Mouse (Mus musculus) liver, adult 2 months (tissue): Measurements from ENCODE around the gene Dlgap1. TPM values are rescaled to one million over a fixed set of nuclear protein-coding genes. Genes with fewer than 3 reads are reported as not detected.

Experiments used
- DNase-seq: peaks from one replicate; pipeline ENCODE4 v3.0.0-alpha.2; 2011; ENCODE audit warnings: low read depth, low spot score; ENCODE audit errors: extremely low read depth
- H3K27ac ChIP-seq: fragments of 200-500 bp; replicated peaks from 2 replicates; pipeline ENCODE4 v1.5.1; 2012; ENCODE audit warnings: low read depth, mild to moderate bottlenecking, control low read depth, inconsistent platforms, low read length; ENCODE audit not compliant: insufficient read depth
- H3K27me3 ChIP-seq: fragments of 200-500 bp; 2 replicates; pipeline ENCODE4 v1.6.1; 2012; ENCODE audit warnings: mild to moderate bottlenecking, moderate library complexity, low read length, inconsistent platforms; ENCODE audit not compliant: control insufficient read depth, insufficient read depth
- H3K36me3 ChIP-seq: fragments of 200-500 bp; 2 replicates; pipeline ENCODE4 v1.6.1; 2012; ENCODE audit warnings: low read length, inconsistent platforms; ENCODE audit not compliant: control insufficient read depth, insufficient read depth
- H3K4me1 ChIP-seq: fragments of 200-500 bp; 2 replicates; pipeline ENCODE4 v1.6.1; 2011; ENCODE audit warnings: low read length; ENCODE audit not compliant: control insufficient read depth, insufficient read depth
- H3K4me3 ChIP-seq: fragments of 200-500 bp; 2 replicates; pipeline ENCODE4 v1.5.1; 2011; ENCODE audit warnings: low read depth, mild to moderate bottlenecking, control low read depth, low read length, moderate library complexity; ENCODE audit not compliant: insufficient read depth
- H3K79me2 ChIP-seq: fragments of 200-500 bp; 2 replicates; pipeline ENCODE4 v1.6.1; 2012; ENCODE audit warnings: inconsistent platforms, mild to moderate bottlenecking, low read length, moderate library complexity; ENCODE audit not compliant: control insufficient read depth, insufficient read depth
- H3K9ac ChIP-seq: fragments of 200-500 bp; 2 replicates; pipeline ENCODE4 v1.6.1; 2012; ENCODE audit warnings: low read depth, mild to moderate bottlenecking, control low read depth, inconsistent platforms, low read length
- CTCF ChIP-seq: fragments of 200-500 bp; IDR thresholded peaks from 2 replicates; pipeline ENCODE4 v1.5.1; 2011; ENCODE audit warnings: low read depth, low read length, control low read depth
- POLR2A ChIP-seq: fragments of 200-500 bp; IDR thresholded peaks from 2 replicates; pipeline ENCODE4 v1.6.1; 2011; ENCODE audit warnings: low read length, control low read depth; ENCODE audit not compliant: insufficient read depth; ENCODE audit errors: extremely low read depth
- WGBS: fragments of 180-500 bp; shearing (Covaris S2); methylation state at CpG from one replicate; pipeline ENCODE4 v1.1.7; 2018; 5-methylcytosine and 5-hydroxymethylcytosine counted together
- polyA plus RNA-seq: library from polyadenylated mRNA; depleted of rRNA; stranded (reverse); fragments of >200 nt; gene quantifications from 2 replicates; pipeline ENCODE4 v1.2.3, GENCODE M21; 2012
- total RNA-seq: library from RNA; depleted of rRNA; stranded (reverse); fragments of >200 nt; gene quantifications from 2 replicates; pipeline ENCODE4 v1.2.3, GENCODE M21; 2014

Dlgap1 gene
- total and polyA plus RNA-seq, 2 experiments: 0.55 to 1.5 TPM

GRCm38 (mm10) chr17:70305021-70305420 lies 336.1 kb downstream of the Dlgap1 start:
- WGBS: 87% methylated on average over 5 of the region's 5 CpGs
- no peak for TF ChIP-seq CTCF
- TF ChIP-seq POLR2A: no peak
- no peaks in the 10 kb centered on the region for H3K4me1 ChIP-seq
- no peak overlapping the region for H3K27ac ChIP-seq
- DNase-seq: no peak
- H3K9ac ChIP-seq: no peak overlapping the region
- no peak overlapping the region for H3K4me3 ChIP-seq
- H3K36me3 ChIP-seq: no peaks in the 10 kb centered on the region
- H3K79me2 ChIP-seq: no peaks in the 10 kb centered on the region
- no peaks in the 10 kb centered on the region for H3K27me3 ChIP-seq

- TF ChIP-seq POLR2A (no peak), CTCF (no peak)
- 83% methylated on average over 11 of the region's 11 CpGs for WGBS
- Histone ChIP-seq H3K27me3 (no peaks in the 10 kb centered on the region), H3K4me3 (no peak overlapping the region), H3K9ac (no peak overlapping the region), H3K79me2 (no peaks in the 10 kb centered on the region), H3K4me1 (no peaks in the 10 kb centered on the region), H3K27ac (no peak overlapping the region), H3K36me3 (no peaks in the 10 kb centered on the region)
- DNase-seq: no peak
Measured at GRCm38 (mm10) chr17:70307418-70308176, 338.7 kb downstream of the Dlgap1 start.

GRCm38 (mm10) chr17:70308364-70309231 lies 339.7 kb downstream of the Dlgap1 start:
- WGBS: 82% methylated on average over 22 of the region's 22 CpGs
- TF ChIP-seq POLR2A (no peak), CTCF (no peak)
- no peak for DNase-seq

GRCm38 (mm10) chr17:70316327-70316726 lies 347.5 kb downstream of the Dlgap1 start:
- TF ChIP-seq POLR2A: no peak
- TF ChIP-seq CTCF: no peak
- no peak for DNase-seq
- Histone ChIP-seq H3K27ac (no peak overlapping the region), H3K4me3 (no peak overlapping the region), H3K4me1 (no peaks in the 10 kb centered on the region), H3K36me3 (no peaks in the 10 kb centered on the region), H3K9ac (no peak overlapping the region), H3K27me3 (no peaks in the 10 kb centered on the region), H3K79me2 (no peaks in the 10 kb centered on the region)
- WGBS: 77% methylated on average over 5 of the region's 5 CpGs

More at GRCm38 (mm10) chr17:70308364-70309231, 339.7 kb downstream of the Dlgap1 start:
- Histone ChIP-seq H3K36me3 (no peaks in the 10 kb centered on the region), H3K27me3 (no peaks in the 10 kb centered on the region), H3K4me3 (no peak overlapping the region), H3K4me1 (no peaks in the 10 kb centered on the region), H3K79me2 (no peaks in the 10 kb centered on the region), H3K9ac (no peak overlapping the region), H3K27ac (no peak overlapping the region)

- Histone ChIP-seq H3K27ac (no peak overlapping the region), H3K4me3 (no peak overlapping the region), H3K27me3 (no peaks in the 10 kb centered on the region), H3K79me2 (no peaks in the 10 kb centered on the region), H3K36me3 (no peaks in the 10 kb centered on the region), H3K9ac (no peak overlapping the region), H3K4me1 (no peaks in the 10 kb centered on the region)
- no peak for TF ChIP-seq POLR2A
- TF ChIP-seq CTCF: no peak
- WGBS: 80% methylated on average over 7 of the region's 7 CpGs
- DNase-seq: no peak
Measured at GRCm38 (mm10) chr17:70317779-70318178, 348.9 kb downstream of the Dlgap1 start.
